Mouse (Mus musculus): ENCODE results near the gene Syngap1. TPM values are rescaled to one million over a fixed set of nuclear protein-coding genes. Genes with fewer than 3 reads are reported as not detected.

The Syngap1 gene
- polyA plus RNA-seq, 1 experiment, result 3.0 TPM

- Histone ChIP-seq H3K79me2 (ENCODE audit: control insufficient read depth, insufficient read depth) (peaks cover 11% of the 10 kb centered on the region), H3ac (ENCODE audit: control insufficient read depth, insufficient read length, low read depth) (no peak overlapping the region), H3K4me3 (ENCODE audit: insufficient read depth, poor library complexity, severe bottlenecking) (no peak overlapping the region), H3K36me3 (ENCODE audit: control insufficient read depth, insufficient read depth) (no peaks in the 10 kb centered on the region), H3K79me3 (ENCODE audit: low read depth) (peaks cover 13% of the 10 kb centered on the region), H3K27me3 (ENCODE audit: control insufficient read depth, insufficient read depth, insufficient read length) (no peaks in the 10 kb centered on the region)
- no peak for TF ChIP-seq USF1 (IDR thresholded peaks at IDR 0.05; ENCODE audit: low read depth)
- no peak for TF ChIP-seq FOSL1 (IDR thresholded peaks at IDR 0.05; ENCODE audit: insufficient read depth, low read length, poor library complexity, severe bottlenecking)
- TF ChIP-seq CTCF (IDR thresholded peaks at IDR 0.05; ENCODE audit: control insufficient read depth, insufficient read depth, insufficient read length), result no peak
- no peak for TF ChIP-seq MYOD1 (IDR thresholded peaks at IDR 0.05; ENCODE audit: control insufficient read depth, insufficient read length, low read depth)
- TF ChIP-seq CEBPB (IDR thresholded peaks at IDR 0.05; ENCODE audit: low read depth), result no peak
- TF ChIP-seq MAX (IDR thresholded peaks at IDR 0.05), result no peak
- TF ChIP-seq MYOG (IDR thresholded peaks at IDR 0.05; ENCODE audit: control insufficient read depth, extremely low read depth, insufficient read length), result no peak
Measured at GRCm38 (mm10) chr17:26969257-26969656, 28.2 kb downstream of the Syngap1 start.

- peaks cover 21% of the 10 kb centered on the region for H3K79me2 ChIP-seq (ENCODE audit: control insufficient read depth, insufficient read depth)
- H3K27me3 ChIP-seq (ENCODE audit: control insufficient read depth, insufficient read depth, insufficient read length), result no peaks in the 10 kb centered on the region
- no peak for TF ChIP-seq FOSL1 (IDR thresholded peaks at IDR 0.05; ENCODE audit: insufficient read depth, low read length, poor library complexity, severe bottlenecking)
- no peak for TF ChIP-seq CEBPB (IDR thresholded peaks at IDR 0.05; ENCODE audit: low read depth)
- no peak for TF ChIP-seq MYOG (IDR thresholded peaks at IDR 0.05; ENCODE audit: control insufficient read depth, extremely low read depth, insufficient read length)
- no peak for TF ChIP-seq MYOD1 (IDR thresholded peaks at IDR 0.05; ENCODE audit: control insufficient read depth, insufficient read length, low read depth)
- TF ChIP-seq MAX (IDR thresholded peaks at IDR 0.05), result no peak
- no peak for TF ChIP-seq USF1 (IDR thresholded peaks at IDR 0.05; ENCODE audit: low read depth)
- TF ChIP-seq CTCF (IDR thresholded peaks at IDR 0.05; ENCODE audit: control insufficient read depth, insufficient read depth, insufficient read length), result no peak
- peaks cover 21% of the 10 kb centered on the region for H3K79me3 ChIP-seq (ENCODE audit: low read depth)
- H3ac ChIP-seq (ENCODE audit: control insufficient read depth, insufficient read length, low read depth), result no peak overlapping the region
- no peak overlapping the region for H3K4me3 ChIP-seq (ENCODE audit: insufficient read depth, poor library complexity, severe bottlenecking)
- H3K36me3 ChIP-seq (ENCODE audit: control insufficient read depth, insufficient read depth), result peaks cover 1% of the 10 kb centered on the region
Measured at GRCm38 (mm10) chr17:26970221-26970620, 29.2 kb downstream of the Syngap1 start.

- Histone ChIP-seq H3K79me2 (ENCODE audit: control insufficient read depth, insufficient read depth) (peaks cover 32% of the 10 kb centered on the region), H3K36me3 (ENCODE audit: control insufficient read depth, insufficient read depth) (peaks cover 13% of the 10 kb centered on the region), H3K79me3 (ENCODE audit: low read depth) (peaks cover 26% of the 10 kb centered on the region), H3ac (ENCODE audit: control insufficient read depth, insufficient read length, low read depth) (no peak overlapping the region), H3K27me3 (ENCODE audit: control insufficient read depth, insufficient read depth, insufficient read length) (no peaks in the 10 kb centered on the region), H3K4me3 (ENCODE audit: insufficient read depth, poor library complexity, severe bottlenecking) (no peak overlapping the region)
- TF ChIP-seq CEBPB (IDR thresholded peaks at IDR 0.05; ENCODE audit: low read depth) (no peak), FOSL1 (IDR thresholded peaks at IDR 0.05; ENCODE audit: insufficient read depth, low read length, poor library complexity, severe bottlenecking) (no peak), MAX (IDR thresholded peaks at IDR 0.05) (no peak), MYOD1 (IDR thresholded peaks at IDR 0.05; ENCODE audit: control insufficient read depth, insufficient read length, low read depth) (no peak), MYOG (IDR thresholded peaks at IDR 0.05; ENCODE audit: control insufficient read depth, extremely low read depth, insufficient read length) (no peak), CTCF (IDR thresholded peaks at IDR 0.05; ENCODE audit: control insufficient read depth, insufficient read depth, insufficient read length) (no peak), USF1 (IDR thresholded peaks at IDR 0.05; ENCODE audit: low read depth) (no peak)
Measured at GRCm38 (mm10) chr17:26971247-26971905, 30.3 kb downstream of the Syngap1 start.

GRCm38 (mm10) chr17:26972107-26972506 is 31.1 kb downstream of the Syngap1 start:
- no peak for TF ChIP-seq USF1 (IDR thresholded peaks at IDR 0.05; ENCODE audit: low read depth)
- no peak for TF ChIP-seq MYOG (IDR thresholded peaks at IDR 0.05; ENCODE audit: control insufficient read depth, extremely low read depth, insufficient read length)
- no peak for TF ChIP-seq MAX (IDR thresholded peaks at IDR 0.05)
- TF ChIP-seq CEBPB (IDR thresholded peaks at IDR 0.05; ENCODE audit: low read depth), result no peak
- no peak for TF ChIP-seq MYOD1 (IDR thresholded peaks at IDR 0.05; ENCODE audit: control insufficient read depth, insufficient read length, low read depth)
- no peak for TF ChIP-seq FOSL1 (IDR thresholded peaks at IDR 0.05; ENCODE audit: insufficient read depth, low read length, poor library complexity, severe bottlenecking)
- TF ChIP-seq CTCF (IDR thresholded peaks at IDR 0.05; ENCODE audit: control insufficient read depth, insufficient read depth, insufficient read length), result no peak
- Histone ChIP-seq H3K79me3 (ENCODE audit: low read depth) (peaks cover 28% of the 10 kb centered on the region), H3K27me3 (ENCODE audit: control insufficient read depth, insufficient read depth, insufficient read length) (no peaks in the 10 kb centered on the region), H3K79me2 (ENCODE audit: control insufficient read depth, insufficient read depth) (peaks cover 37% of the 10 kb centered on the region), H3K36me3 (ENCODE audit: control insufficient read depth, insufficient read depth) (peaks cover 20% of the 10 kb centered on the region), H3K4me3 (ENCODE audit: insufficient read depth, poor library complexity, severe bottlenecking) (peak overlapping the region; percentile 74), H3ac (ENCODE audit: control insufficient read depth, insufficient read length, low read depth) (peak overlapping the region; percentile 76)

GRCm38 (mm10) chr17:26972703-26973574 is 31.9 kb downstream of the Syngap1 start, which contains the start of gene Zbtb9:
Gene Zbtb9 (plus strand): TSS chr17:26973167.
- Histone ChIP-seq H3K27me3 (ENCODE audit: control insufficient read depth, insufficient read depth, insufficient read length) (no peaks in the 10 kb centered on the region), H3K79me3 (ENCODE audit: low read depth) (peaks cover 28% of the 10 kb centered on the region), H3K4me3 (ENCODE audit: insufficient read depth, poor library complexity, severe bottlenecking) (peak within 1 kb of the TSS; percentile 74), H3K79me2 (ENCODE audit: control insufficient read depth, insufficient read depth) (peaks cover 37% of the 10 kb centered on the region), H3ac (ENCODE audit: control insufficient read depth, insufficient read length, low read depth) (peak within 1 kb of the TSS; percentile 91), H3K36me3 (ENCODE audit: control insufficient read depth, insufficient read depth) (peaks cover 25% of the 10 kb centered on the region)
- TF ChIP-seq USF1 (IDR thresholded peaks at IDR 0.05; ENCODE audit: low read depth) (no peak), CEBPB (IDR thresholded peaks at IDR 0.05; ENCODE audit: low read depth) (no peak), MYOG (IDR thresholded peaks at IDR 0.05; ENCODE audit: control insufficient read depth, extremely low read depth, insufficient read length) (no peak), FOSL1 (IDR thresholded peaks at IDR 0.05; ENCODE audit: insufficient read depth, low read length, poor library complexity, severe bottlenecking) (no peak), MYOD1 (IDR thresholded peaks at IDR 0.05; ENCODE audit: control insufficient read depth, insufficient read length, low read depth) (no peak), MAX (IDR thresholded peaks at IDR 0.05) (no peak), CTCF (IDR thresholded peaks at IDR 0.05; ENCODE audit: control insufficient read depth, insufficient read depth, insufficient read length) (no peak)
